Mouse (Mus musculus): ENCODE measurements around the gene Gm49358. TPM values are rescaled to one million over a fixed set of nuclear protein-coding genes. Genes with fewer than 3 reads are reported as not detected.

The Gm49358 gene
- total and polyA plus RNA-seq, 2 experiments, result 1.9 TPM; not detected in 1

- Histone ChIP-seq H3K4me3 (ENCODE audit: insufficient read depth, low read depth, low read length) (no peak overlapping the region), H3K79me2 (ENCODE audit: control insufficient read depth, insufficient read depth, low read length) (no peaks in the 10 kb centered on the region), H3K27ac (replicated peaks; ENCODE audit: insufficient read depth, low read depth, low read length) (no peak overlapping the region), H3K36me3 (ENCODE audit: control insufficient read depth, insufficient read depth, low read length) (peaks cover 18% of the 10 kb centered on the region; the same call in 1 of the 2 replicates), H3K27me3 (ENCODE audit: control insufficient read depth, insufficient read depth, low read length) (no peaks in the 10 kb centered on the region), H3K4me1 (ENCODE audit: control insufficient read depth, insufficient read depth, low read length) (no peaks in the 10 kb centered on the region), H3K9ac (ENCODE audit: low read depth, low read length) (no peak overlapping the region)
- DNase-seq (ENCODE audit: extremely low read depth, low read depth, low spot score), result no peak
- TF ChIP-seq POLR2A (IDR thresholded peaks at IDR 0.05; ENCODE audit: extremely low read depth, insufficient read depth, low read length) (no peak), CTCF (IDR thresholded peaks at IDR 0.05; ENCODE audit: low read depth, low read length) (no peak)
- WGBS, result 69% methylated on average over 8 of the region's 8 CpGs
Observed at GRCm38 (mm10) chr10:86819649-86820165, 55.9 kb downstream of the Gm49358 start.

GRCm38 (mm10) chr10:86821014-86821413 is 57.2 kb downstream of the Gm49358 start:
- 96% methylated on average over 7 of the region's 7 CpGs for WGBS

GRCm38 (mm10) chr10:86824093-86824492 is 60.3 kb downstream of the Gm49358 start:
- TF ChIP-seq POLR2A (IDR thresholded peaks at IDR 0.05; ENCODE audit: extremely low read depth, insufficient read depth, low read length), result no peak
- no peak for TF ChIP-seq CTCF (IDR thresholded peaks at IDR 0.05; ENCODE audit: low read depth, low read length)
- no peak overlapping the region for H3K9ac ChIP-seq (ENCODE audit: low read depth, low read length)
- no peak overlapping the region for H3K4me3 ChIP-seq (ENCODE audit: insufficient read depth, low read depth, low read length)
- WGBS, result 87% methylated on average over 6 of the region's 6 CpGs
- no peak overlapping the region for H3K27ac ChIP-seq (replicated peaks; ENCODE audit: insufficient read depth, low read depth, low read length)
- H3K79me2 ChIP-seq (ENCODE audit: control insufficient read depth, insufficient read depth, low read length), result no peaks in the 10 kb centered on the region
- H3K36me3 ChIP-seq (ENCODE audit: control insufficient read depth, insufficient read depth, low read length), result peaks cover 20% of the 10 kb centered on the region; the same call in 1 of the 2 replicates
- no peak for DNase-seq (ENCODE audit: extremely low read depth, low read depth, low spot score)
- H3K4me1 ChIP-seq (ENCODE audit: control insufficient read depth, insufficient read depth, low read length), result no peaks in the 10 kb centered on the region
- H3K27me3 ChIP-seq (ENCODE audit: control insufficient read depth, insufficient read depth, low read length), result no peaks in the 10 kb centered on the region

More at GRCm38 (mm10) chr10:86821014-86821413, 57.2 kb downstream of the Gm49358 start:
- DNase-seq (ENCODE audit: extremely low read depth, low read depth, low spot score), result no peak
- Histone ChIP-seq H3K27me3 (ENCODE audit: control insufficient read depth, insufficient read depth, low read length) (no peaks in the 10 kb centered on the region), H3K27ac (replicated peaks; ENCODE audit: insufficient read depth, low read depth, low read length) (no peak overlapping the region), H3K4me3 (ENCODE audit: insufficient read depth, low read depth, low read length) (no peak overlapping the region), H3K9ac (ENCODE audit: low read depth, low read length) (no peak overlapping the region), H3K36me3 (ENCODE audit: control insufficient read depth, insufficient read depth, low read length) (peaks cover 20% of the 10 kb centered on the region; the same call in 1 of the 2 replicates), H3K79me2 (ENCODE audit: control insufficient read depth, insufficient read depth, low read length) (no peaks in the 10 kb centered on the region), H3K4me1 (ENCODE audit: control insufficient read depth, insufficient read depth, low read length) (no peaks in the 10 kb centered on the region)
- TF ChIP-seq CTCF (IDR thresholded peaks at IDR 0.05; ENCODE audit: low read depth, low read length), result no peak
- TF ChIP-seq POLR2A (IDR thresholded peaks at IDR 0.05; ENCODE audit: extremely low read depth, insufficient read depth, low read length), result no peak

GRCm38 (mm10) chr10:86824871-86825270 is 61.1 kb downstream of the Gm49358 start:
- Histone ChIP-seq H3K4me3 (ENCODE audit: insufficient read depth, low read depth, low read length) (no peak overlapping the region), H3K9ac (ENCODE audit: low read depth, low read length) (no peak overlapping the region), H3K27ac (replicated peaks; ENCODE audit: insufficient read depth, low read depth, low read length) (no peak overlapping the region), H3K27me3 (ENCODE audit: control insufficient read depth, insufficient read depth, low read length) (no peaks in the 10 kb centered on the region), H3K36me3 (ENCODE audit: control insufficient read depth, insufficient read depth, low read length) (peaks cover 19% of the 10 kb centered on the region; the same call in 1 of the 2 replicates), H3K79me2 (ENCODE audit: control insufficient read depth, insufficient read depth, low read length) (no peaks in the 10 kb centered on the region), H3K4me1 (ENCODE audit: control insufficient read depth, insufficient read depth, low read length) (no peaks in the 10 kb centered on the region)
- TF ChIP-seq POLR2A (IDR thresholded peaks at IDR 0.05; ENCODE audit: extremely low read depth, insufficient read depth, low read length) (no peak), CTCF (IDR thresholded peaks at IDR 0.05; ENCODE audit: low read depth, low read length) (no peak)
- DNase-seq (ENCODE audit: extremely low read depth, low read depth, low spot score), result peak; percentile 8
- 94% methylated on average over 14 of the region's 14 CpGs for WGBS

- no peaks in the 10 kb centered on the region for H3K27me3 ChIP-seq (ENCODE audit: control insufficient read depth, insufficient read depth, low read length)
- no peak overlapping the region for H3K27ac ChIP-seq (replicated peaks; ENCODE audit: insufficient read depth, low read depth, low read length)
- H3K4me1 ChIP-seq (ENCODE audit: control insufficient read depth, insufficient read depth, low read length), result no peaks in the 10 kb centered on the region
- H3K9ac ChIP-seq (ENCODE audit: low read depth, low read length), result no peak overlapping the region
- TF ChIP-seq POLR2A (IDR thresholded peaks at IDR 0.05; ENCODE audit: extremely low read depth, insufficient read depth, low read length) (no peak), CTCF (IDR thresholded peaks at IDR 0.05; ENCODE audit: low read depth, low read length) (no peak)
- peak; percentile 68 for DNase-seq (ENCODE audit: extremely low read depth, low read depth, low spot score)
- H3K4me3 ChIP-seq (ENCODE audit: insufficient read depth, low read depth, low read length), result no peak overlapping the region
- H3K79me2 ChIP-seq (ENCODE audit: control insufficient read depth, insufficient read depth, low read length), result no peaks in the 10 kb centered on the region
- 66% methylated on average over 10 of the region's 10 CpGs for WGBS
- peaks cover 9% of the 10 kb centered on the region; the same call in 1 of the 2 replicates for H3K36me3 ChIP-seq (ENCODE audit: control insufficient read depth, insufficient read depth, low read length)
Observed at GRCm38 (mm10) chr10:86825871-86826522, 62.2 kb downstream of the Gm49358 start.

GRCm38 (mm10) chr10:86826929-86827328 is 63.2 kb downstream of the Gm49358 start:
- no peaks in the 10 kb centered on the region for H3K79me2 ChIP-seq (ENCODE audit: control insufficient read depth, insufficient read depth, low read length)

More at GRCm38 (mm10) chr10:86826929-86827328, 63.2 kb downstream of the Gm49358 start:
- H3K4me1 ChIP-seq (ENCODE audit: control insufficient read depth, insufficient read depth, low read length), result no peaks in the 10 kb centered on the region
- WGBS, result 90% methylated on average over 3 of the region's 3 CpGs
- no peaks in the 10 kb centered on the region for H3K27me3 ChIP-seq (ENCODE audit: control insufficient read depth, insufficient read depth, low read length)
- TF ChIP-seq CTCF (IDR thresholded peaks at IDR 0.05; ENCODE audit: low read depth, low read length) (no peak), POLR2A (IDR thresholded peaks at IDR 0.05; ENCODE audit: extremely low read depth, insufficient read depth, low read length) (no peak)
- H3K4me3 ChIP-seq (ENCODE audit: insufficient read depth, low read depth, low read length), result no peak overlapping the region
- peaks cover 16% of the 10 kb centered on the region; the same call in 1 of the 2 replicates for H3K36me3 ChIP-seq (ENCODE audit: control insufficient read depth, insufficient read depth, low read length)
- no peak overlapping the region for H3K9ac ChIP-seq (ENCODE audit: low read depth, low read length)
- no peak overlapping the region for H3K27ac ChIP-seq (replicated peaks; ENCODE audit: insufficient read depth, low read depth, low read length)
- no peak for DNase-seq (ENCODE audit: extremely low read depth, low read depth, low spot score)
